Mouse (Mus musculus): ENCODE results near the gene Npm1.

GRCm38 (mm10) chr11:33150364-33150763 lies 12.6 kb downstream of the Npm1 start:
- TF ChIP-seq CTCF (conservative IDR thresholded peaks at IDR 0.05; ENCODE audit: low read length) (no peak), POU5F1 (IDR thresholded peaks at IDR 0.05; ENCODE audit: borderline replicate concordance, low read length) (no peak), NANOG (IDR thresholded peaks at IDR 0.05; ENCODE audit: borderline replicate concordance, low read length) (no peak)
